Mouse (Mus musculus): ENCODE measurements around the gene Pdzk1. TPM values are rescaled to one million over a fixed set of nuclear protein-coding genes. Genes with fewer than 3 reads are reported as not detected.

Gene Pdzk1
- polyA plus RNA-seq (2012; fragmentation: generic; extraction: Trizol) = not detected
- long read RNA-seq, experiment 1 = 0 reads
- long read RNA-seq, experiment 2 = 0 reads

DNA sequence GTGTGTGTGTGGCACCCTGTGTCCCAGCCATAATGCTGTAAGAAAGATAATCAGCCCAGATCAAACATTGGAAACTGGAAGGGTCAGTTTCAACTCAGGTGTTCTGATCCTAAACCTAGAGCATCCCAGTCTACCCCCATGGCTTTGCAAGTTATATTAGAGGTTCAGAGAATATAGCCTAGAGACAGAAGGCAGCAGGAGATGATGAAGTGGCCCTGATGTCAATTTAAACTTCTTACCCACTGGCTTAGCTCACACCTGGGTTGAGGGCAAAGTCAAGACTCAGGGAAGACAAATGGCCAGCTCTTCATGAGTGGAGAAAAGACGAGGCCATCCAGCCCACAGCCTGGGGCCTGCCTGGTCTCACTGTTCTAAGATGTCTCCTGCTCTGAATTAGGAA is at the start of gene Pdzk1, which contains the start of gene Cd160:
Gene Pdzk1, plus strand, starts transcription at position 301 of the 400 bp plus-strand sequence.
Gene Cd160, minus strand, starts transcription at position 368 of the 400 bp plus-strand sequence.
- TF ChIP-seq CTCF (IDR thresholded peaks at IDR 0.05; ENCODE audit: control insufficient read depth, insufficient read depth, insufficient read length) (no peak), USF1 (IDR thresholded peaks at IDR 0.05; ENCODE audit: low read depth) (no peak)
- no peaks in the 10 kb centered on the region for H3K79me3 ChIP-seq (ENCODE audit: low read depth)
- no peaks in the 10 kb centered on the region for H3K36me3 ChIP-seq (ENCODE audit: control insufficient read depth, insufficient read depth)
- no peaks in the 10 kb centered on the region for H3K79me2 ChIP-seq (ENCODE audit: control insufficient read depth, insufficient read depth)
- peaks cover 10% of the 10 kb centered on the region for H3K27me3 ChIP-seq (ENCODE audit: control insufficient read depth, insufficient read depth, insufficient read length)
- H3ac ChIP-seq (ENCODE audit: control insufficient read depth, insufficient read length, low read depth) = no peak within 1 kb of the TSS
- H3K4me3 ChIP-seq (ENCODE audit: insufficient read depth, poor library complexity, severe bottlenecking) = no peak within 1 kb of the TSS

DNA sequence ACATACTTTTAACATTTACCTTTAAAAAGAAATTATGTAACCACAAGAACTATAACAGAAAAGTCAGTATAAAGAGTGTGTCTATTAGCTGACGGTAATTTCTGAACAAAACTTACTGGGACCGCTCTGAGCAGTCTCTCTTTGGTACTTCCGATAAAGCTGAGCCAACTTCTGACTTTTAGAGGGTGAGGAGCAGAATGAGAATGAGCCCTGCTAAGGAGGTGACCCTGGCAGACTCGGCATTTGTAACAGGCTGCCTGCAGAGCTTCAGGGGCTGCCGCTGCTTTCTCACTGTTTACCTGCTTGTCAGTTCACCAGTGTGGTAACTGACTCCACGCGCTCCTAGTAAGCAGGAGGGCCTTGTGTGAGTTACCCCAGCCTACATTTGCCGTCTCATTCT is 46.8 kb upstream of the Pdzk1 start:
- no peak overlapping the region for H3K4me3 ChIP-seq (ENCODE audit: insufficient read depth, poor library complexity, severe bottlenecking)
- TF ChIP-seq USF1 (IDR thresholded peaks at IDR 0.05; ENCODE audit: low read depth) (no peak), MYOD1 (IDR thresholded peaks at IDR 0.05; ENCODE audit: control insufficient read depth, insufficient read length, low read depth) (no peak), MYOG (IDR thresholded peaks at IDR 0.05; ENCODE audit: control insufficient read depth, extremely low read depth, insufficient read length) (no peak), CEBPB (IDR thresholded peaks at IDR 0.05; ENCODE audit: low read depth) (no peak), CTCF (IDR thresholded peaks at IDR 0.05; ENCODE audit: control insufficient read depth, insufficient read depth, insufficient read length) (no peak), FOSL1 (IDR thresholded peaks at IDR 0.05; ENCODE audit: insufficient read depth, low read length, poor library complexity, severe bottlenecking) (no peak), MAX (IDR thresholded peaks at IDR 0.05) (no peak)

DNA sequence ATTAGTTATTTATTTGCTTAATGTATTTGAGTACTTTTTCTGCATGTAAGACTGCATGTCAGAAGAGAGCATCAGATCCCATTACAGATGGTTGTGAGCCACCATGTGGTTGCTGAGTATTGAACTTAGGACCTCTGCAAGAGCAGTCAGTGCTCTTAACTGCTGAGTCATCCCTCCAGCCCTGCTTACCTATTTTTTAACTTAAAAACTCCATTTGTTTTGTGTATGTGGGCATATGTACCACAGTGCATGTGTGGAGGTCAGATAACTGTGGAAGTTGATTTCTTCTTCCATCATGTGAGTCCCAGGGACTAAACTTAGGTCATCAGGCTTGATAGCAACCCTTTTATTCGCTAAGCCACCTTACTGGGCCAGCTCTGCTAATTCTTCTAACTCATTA is 41.3 kb upstream of the Pdzk1 start:
- Histone ChIP-seq H3ac (ENCODE audit: control insufficient read depth, insufficient read length, low read depth) (no peak overlapping the region), H3K79me3 (ENCODE audit: low read depth) (no peaks in the 10 kb centered on the region), H3K36me3 (ENCODE audit: control insufficient read depth, insufficient read depth) (peaks cover 12% of the 10 kb centered on the region), H3K27me3 (ENCODE audit: control insufficient read depth, insufficient read depth, insufficient read length) (no peaks in the 10 kb centered on the region), H3K4me3 (ENCODE audit: insufficient read depth, poor library complexity, severe bottlenecking) (no peak overlapping the region), H3K79me2 (ENCODE audit: control insufficient read depth, insufficient read depth) (no peaks in the 10 kb centered on the region)
- TF ChIP-seq USF1 (IDR thresholded peaks at IDR 0.05; ENCODE audit: low read depth) (no peak), CEBPB (IDR thresholded peaks at IDR 0.05; ENCODE audit: low read depth) (no peak), MAX (IDR thresholded peaks at IDR 0.05) (no peak), MYOD1 (IDR thresholded peaks at IDR 0.05; ENCODE audit: control insufficient read depth, insufficient read length, low read depth) (no peak), CTCF (IDR thresholded peaks at IDR 0.05; ENCODE audit: control insufficient read depth, insufficient read depth, insufficient read length) (no peak), FOSL1 (IDR thresholded peaks at IDR 0.05; ENCODE audit: insufficient read depth, low read length, poor library complexity, severe bottlenecking) (no peak), MYOG (IDR thresholded peaks at IDR 0.05; ENCODE audit: control insufficient read depth, extremely low read depth, insufficient read length) (no peak)

More for the DNA sequence above, 46.8 kb upstream of the Pdzk1 start:
- Histone ChIP-seq H3ac (ENCODE audit: control insufficient read depth, insufficient read length, low read depth) (no peak overlapping the region), H3K27me3 (ENCODE audit: control insufficient read depth, insufficient read depth, insufficient read length) (no peaks in the 10 kb centered on the region), H3K79me2 (ENCODE audit: control insufficient read depth, insufficient read depth) (no peaks in the 10 kb centered on the region), H3K79me3 (ENCODE audit: low read depth) (no peaks in the 10 kb centered on the region), H3K36me3 (ENCODE audit: control insufficient read depth, insufficient read depth) (peaks cover 12% of the 10 kb centered on the region)

DNA sequence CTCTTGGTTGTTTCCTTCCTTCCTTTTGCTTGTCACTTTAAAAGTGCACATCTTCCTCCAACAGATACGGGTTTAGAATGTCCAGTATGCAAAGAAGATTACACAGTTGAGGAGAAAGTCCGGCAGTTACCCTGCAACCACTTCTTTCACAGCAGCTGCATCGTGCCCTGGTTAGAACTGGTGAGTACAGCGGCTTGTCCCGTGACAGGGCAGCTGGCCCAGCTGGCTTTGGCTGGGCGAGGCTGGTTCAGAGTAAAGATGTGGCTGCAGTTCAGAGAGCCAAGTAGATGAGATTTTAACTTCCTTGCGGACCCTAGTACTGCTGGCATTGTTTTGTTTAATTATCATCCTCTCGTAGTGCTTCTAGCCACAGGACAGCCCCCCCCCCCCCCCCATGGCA is 40.6 kb upstream of the Pdzk1 start:
- TF ChIP-seq MAX (IDR thresholded peaks at IDR 0.05) (no peak), CEBPB (IDR thresholded peaks at IDR 0.05; ENCODE audit: low read depth) (no peak), MYOD1 (IDR thresholded peaks at IDR 0.05; ENCODE audit: control insufficient read depth, insufficient read length, low read depth) (no peak), USF1 (IDR thresholded peaks at IDR 0.05; ENCODE audit: low read depth) (no peak), CTCF (IDR thresholded peaks at IDR 0.05; ENCODE audit: control insufficient read depth, insufficient read depth, insufficient read length) (no peak), FOSL1 (IDR thresholded peaks at IDR 0.05; ENCODE audit: insufficient read depth, low read length, poor library complexity, severe bottlenecking) (no peak), MYOG (IDR thresholded peaks at IDR 0.05; ENCODE audit: control insufficient read depth, extremely low read depth, insufficient read length) (no peak)
- Histone ChIP-seq H3K4me3 (ENCODE audit: insufficient read depth, poor library complexity, severe bottlenecking) (no peak overlapping the region), H3K79me3 (ENCODE audit: low read depth) (no peaks in the 10 kb centered on the region), H3K79me2 (ENCODE audit: control insufficient read depth, insufficient read depth) (no peaks in the 10 kb centered on the region), H3K27me3 (ENCODE audit: control insufficient read depth, insufficient read depth, insufficient read length) (no peaks in the 10 kb centered on the region), H3K36me3 (ENCODE audit: control insufficient read depth, insufficient read depth) (peaks cover 12% of the 10 kb centered on the region), H3ac (ENCODE audit: control insufficient read depth, insufficient read length, low read depth) (no peak overlapping the region)

DNA sequence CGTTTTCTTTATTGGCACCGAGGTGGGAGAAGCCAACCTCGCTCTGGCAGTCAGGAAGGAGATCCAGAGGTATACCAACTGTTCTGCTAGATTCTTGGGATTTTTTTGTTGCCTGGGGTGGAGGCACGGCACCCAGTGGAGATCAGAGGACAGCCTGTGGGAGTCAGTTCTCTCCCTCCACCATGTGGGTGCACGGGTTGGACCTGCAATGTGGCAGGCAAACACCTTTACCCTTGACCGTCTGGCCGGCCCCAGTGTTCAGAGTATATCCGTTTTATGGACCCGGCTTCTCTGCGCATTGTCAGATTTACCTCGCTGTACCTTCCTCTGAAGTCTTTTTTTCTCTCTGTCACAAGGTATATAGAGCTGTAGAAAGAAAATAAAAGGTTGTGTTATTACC is 28.8 kb upstream of the Pdzk1 start:
- TF ChIP-seq FOSL1 (IDR thresholded peaks at IDR 0.05; ENCODE audit: insufficient read depth, low read length, poor library complexity, severe bottlenecking) = no peak
- no peak for TF ChIP-seq MYOG (IDR thresholded peaks at IDR 0.05; ENCODE audit: control insufficient read depth, extremely low read depth, insufficient read length)
- TF ChIP-seq MAX (IDR thresholded peaks at IDR 0.05) = no peak
- TF ChIP-seq USF1 (IDR thresholded peaks at IDR 0.05; ENCODE audit: low read depth) = no peak
- TF ChIP-seq CEBPB (IDR thresholded peaks at IDR 0.05; ENCODE audit: low read depth) = no peak
- no peak for TF ChIP-seq CTCF (IDR thresholded peaks at IDR 0.05; ENCODE audit: control insufficient read depth, insufficient read depth, insufficient read length)
- H3K79me3 ChIP-seq (ENCODE audit: low read depth) = no peaks in the 10 kb centered on the region
- H3K36me3 ChIP-seq (ENCODE audit: control insufficient read depth, insufficient read depth) = peaks cover 3% of the 10 kb centered on the region
- no peaks in the 10 kb centered on the region for H3K79me2 ChIP-seq (ENCODE audit: control insufficient read depth, insufficient read depth)
- H3K4me3 ChIP-seq (ENCODE audit: insufficient read depth, poor library complexity, severe bottlenecking) = no peak overlapping the region
- no peaks in the 10 kb centered on the region for H3K27me3 ChIP-seq (ENCODE audit: control insufficient read depth, insufficient read depth, insufficient read length)
- H3ac ChIP-seq (ENCODE audit: control insufficient read depth, insufficient read length, low read depth) = no peak overlapping the region

DNA sequence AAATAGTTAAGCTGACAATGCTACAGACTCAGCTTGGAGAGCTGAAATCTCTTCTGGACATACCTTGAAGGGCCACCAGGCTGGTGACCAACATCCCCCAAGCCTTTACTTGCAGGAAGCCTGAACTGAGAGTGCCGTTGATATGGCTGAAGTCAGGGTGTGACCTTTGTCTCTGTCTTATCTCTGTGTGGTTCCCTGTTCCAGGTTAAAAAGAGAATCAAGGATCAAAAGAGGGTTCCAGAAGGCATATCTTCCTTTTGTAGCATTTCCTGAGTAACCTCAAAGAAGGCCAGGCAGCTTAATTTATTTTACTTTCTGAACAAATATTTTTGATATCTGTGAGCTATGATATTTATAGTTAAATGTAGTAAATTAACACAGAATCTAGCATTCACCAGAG is 26.9 kb upstream of the Pdzk1 start:
- H3K4me3 ChIP-seq (ENCODE audit: insufficient read depth, poor library complexity, severe bottlenecking) = no peak overlapping the region
- H3K36me3 ChIP-seq (ENCODE audit: control insufficient read depth, insufficient read depth) = no peaks in the 10 kb centered on the region
- no peaks in the 10 kb centered on the region for H3K79me2 ChIP-seq (ENCODE audit: control insufficient read depth, insufficient read depth)
- H3ac ChIP-seq (ENCODE audit: control insufficient read depth, insufficient read length, low read depth) = no peak overlapping the region
- TF ChIP-seq FOSL1 (IDR thresholded peaks at IDR 0.05; ENCODE audit: insufficient read depth, low read length, poor library complexity, severe bottlenecking) (no peak), USF1 (IDR thresholded peaks at IDR 0.05; ENCODE audit: low read depth) (no peak), MYOG (IDR thresholded peaks at IDR 0.05; ENCODE audit: control insufficient read depth, extremely low read depth, insufficient read length) (no peak), MYOD1 (IDR thresholded peaks at IDR 0.05; ENCODE audit: control insufficient read depth, insufficient read length, low read depth) (no peak), CEBPB (IDR thresholded peaks at IDR 0.05; ENCODE audit: low read depth) (no peak), MAX (IDR thresholded peaks at IDR 0.05) (no peak), CTCF (IDR thresholded peaks at IDR 0.05; ENCODE audit: control insufficient read depth, insufficient read depth, insufficient read length) (no peak)
- H3K79me3 ChIP-seq (ENCODE audit: low read depth) = no peaks in the 10 kb centered on the region
- no peaks in the 10 kb centered on the region for H3K27me3 ChIP-seq (ENCODE audit: control insufficient read depth, insufficient read depth, insufficient read length)
